Mouse (Mus musculus): ENCODE results near the gene Dnah2.

- TF ChIP-seq CTCF (IDR thresholded peaks at IDR 0.05; ENCODE audit: control insufficient read depth, insufficient read depth, insufficient read length) = no peak
- TF ChIP-seq MYOD1 (IDR thresholded peaks at IDR 0.05; ENCODE audit: control insufficient read depth, insufficient read length, low read depth) = no peak
- no peak for TF ChIP-seq USF1 (IDR thresholded peaks at IDR 0.05; ENCODE audit: low read depth)
- no peak for TF ChIP-seq CEBPB (IDR thresholded peaks at IDR 0.05; ENCODE audit: low read depth)
- no peak for TF ChIP-seq MAX (IDR thresholded peaks at IDR 0.05)
- TF ChIP-seq MYOG (IDR thresholded peaks at IDR 0.05; ENCODE audit: control insufficient read depth, extremely low read depth, insufficient read length) = no peak
Measured at GRCm38 (mm10) chr11:69545957-69546356, 3.0 kb downstream of the Dnah2 start.

Measured in C2C12 (cell line).